Mouse (Mus musculus): ENCODE results near the gene Gm20773. TPM values are rescaled to one million over a fixed set of nuclear protein-coding genes. Genes with fewer than 3 reads are reported as not detected.
"Not testable (repeated sequence)": the region's sequence is repeated elsewhere in the genome, so short reads cannot be mapped to it uniquely, and the experiment has no call there.

Gm20773 gene
- not detected in 2 replicates for polyA plus RNA-seq (2015; fragmentation: Nextera tagmentation; extraction: Ambion mirVana)

DNA sequence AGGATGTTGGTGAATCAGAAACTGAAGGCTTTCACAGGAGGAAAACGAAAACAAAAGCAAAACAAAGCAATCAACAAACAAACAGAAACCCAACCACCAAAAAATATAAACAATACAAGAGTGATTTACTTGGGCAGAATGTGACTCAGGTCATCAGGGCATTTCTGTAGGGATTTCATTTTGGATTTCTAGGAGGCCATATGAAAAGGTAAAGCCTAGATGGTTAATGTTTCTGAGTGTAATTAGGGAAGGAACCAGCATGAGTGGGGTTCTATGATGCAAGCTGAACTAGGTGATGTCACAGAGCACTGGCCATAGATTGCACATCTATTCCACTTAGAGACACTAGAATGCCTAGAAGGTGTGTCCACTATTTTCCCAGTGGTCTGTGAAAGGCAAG is at the start of gene Gm20773:
TSS of gene Gm20773 (plus strand) at position 301 of the 400 bp plus-strand sequence.
- H3K4me1 ChIP-seq (replicated peaks); H3K9me3 ChIP-seq: not testable (repeated sequence)
- WGBS, result no CpG with 5 or more reads among the region's 1 CpGs

GRCm38 (mm10) chrY:13465479-13465878 is 28.3 kb upstream of the Gm20773 start, which contains the start of gene Gm21866:
Gene Gm21866 (minus strand): TSS chrY:13465579.
- not testable (repeated sequence) for H3K9me3 ChIP-seq; H3K4me2 ChIP-seq; H3K27ac ChIP-seq (replicated peaks); H3K36me3 ChIP-seq; H3K4me1 ChIP-seq (replicated peaks); H3K9ac ChIP-seq; H3K27me3 ChIP-seq; H3K4me3 ChIP-seq; ATAC-seq (ENCODE audit: low read depth)
- no CpG with 5 or more reads among the region's 3 CpGs for WGBS

More for the DNA sequence above, at the start of gene Gm20773:
- not testable (repeated sequence) for H3K27ac ChIP-seq (replicated peaks); ATAC-seq (ENCODE audit: low read depth); H3K4me3 ChIP-seq; H3K4me2 ChIP-seq; H3K36me3 ChIP-seq; H3K9ac ChIP-seq; H3K27me3 ChIP-seq

Other genes with a start within 250 kb of the Gm20773 start
- not detected in 2 replicates for gene Gm21440, start 241.6 kb upstream of the Gm20773 start, polyA plus RNA-seq (2015; fragmentation: Nextera tagmentation; extraction: Ambion mirVana)
- gene Gm21454, start 241.6 kb upstream of the Gm20773 start, polyA plus RNA-seq (2015; fragmentation: Nextera tagmentation; extraction: Ambion mirVana), result not detected in 2 replicates
- not detected in 2 replicates for gene Gm21725, start 145.0 kb upstream of the Gm20773 start, polyA plus RNA-seq (2015; fragmentation: Nextera tagmentation; extraction: Ambion mirVana)
- not detected in 2 replicates for gene Gm21866, start 28.4 kb upstream of the Gm20773 start, polyA plus RNA-seq (2015; fragmentation: Nextera tagmentation; extraction: Ambion mirVana)

Data from neural tube, embryonic 13.5 days (tissue).